Mouse (Mus musculus) myocyte (in vitro differentiated cells): Measurements from ENCODE around the gene Anapc5.

Experiments used
- CEBPB ChIP-seq: IDR thresholded peaks from 2 replicates; pipeline ENCODE4 v1.6.1; 2011; ENCODE audit warnings: mild to moderate bottlenecking, moderate library complexity; ENCODE audit not compliant: poor library complexity, insufficient read depth, severe bottlenecking
- MAX ChIP-seq: IDR thresholded peaks from one replicate; pipeline ENCODE4 v1.6.1; 2011; ENCODE audit warnings: low read depth, mild to moderate bottlenecking, control low read depth
- MYOD1 ChIP-seq, 3 experiments: IDR thresholded peaks; one replicate each; pipeline ENCODE4 v1.6.1; 2011; ENCODE audit warnings: control low read depth in 2 of 3, low read depth in 2 of 3, mild to moderate bottlenecking in 2 of 3, moderate library complexity in 1 of 3; ENCODE audit not compliant: insufficient read length in 2 of 3, control insufficient read depth in 1 of 3
- POLR2A ChIP-seq: IDR thresholded peaks from one replicate; pipeline ENCODE4 v1.6.1; 2011; ENCODE audit warnings: low read depth, mild to moderate bottlenecking, control low read depth, moderate library complexity; ENCODE audit not compliant: insufficient read length
- POLR2AphosphoS2 ChIP-seq: IDR thresholded peaks from one replicate; pipeline ENCODE4 v1.6.1; 2011; ENCODE audit warnings: low read depth, control low read depth; ENCODE audit not compliant: insufficient read length
- SRF ChIP-seq: IDR thresholded peaks from one replicate; pipeline ENCODE4 v1.6.1; 2011; ENCODE audit warnings: low read depth; ENCODE audit not compliant: control insufficient read depth, insufficient read length
- TCF12 ChIP-seq: IDR thresholded peaks from one replicate; pipeline ENCODE4 v1.6.1; 2011; ENCODE audit warnings: mild to moderate bottlenecking, control low read depth; ENCODE audit not compliant: poor library complexity, insufficient read depth, severe bottlenecking
- TCF3 ChIP-seq: IDR thresholded peaks from one replicate; pipeline ENCODE4 v1.6.1; 2011; ENCODE audit warnings: low read depth, control low read depth; ENCODE audit not compliant: insufficient read length
- USF1 ChIP-seq: IDR thresholded peaks from one replicate; pipeline ENCODE4 v1.6.1; 2011; ENCODE audit warnings: low read depth, mild to moderate bottlenecking, control low read depth, moderate library complexity

DNA sequence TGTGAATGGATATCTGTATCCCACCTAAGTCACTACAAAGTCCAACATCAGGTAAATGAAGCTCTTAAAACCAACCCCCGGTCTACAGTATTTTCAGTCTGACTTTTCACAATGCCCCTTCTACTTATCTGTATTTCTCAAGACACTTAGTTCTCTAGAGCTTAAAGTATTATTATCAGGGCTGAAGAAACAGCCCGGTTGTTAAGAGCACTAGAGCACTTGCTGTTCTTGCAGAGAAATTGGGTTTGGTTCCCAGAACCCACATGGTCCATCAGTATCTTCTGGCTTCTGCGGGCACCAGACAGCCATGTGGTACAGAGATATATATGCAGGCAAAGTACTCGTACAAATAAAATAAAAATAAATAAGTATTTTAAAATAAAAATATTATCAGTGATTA, 1.3 kb upstream of the Anapc5 start:
- TF ChIP-seq CEBPB = no peak
- no peak for TF ChIP-seq POLR2A
- no peak for TF ChIP-seq TCF12
- TF ChIP-seq POLR2AphosphoS2 = no peak
- no peak for TF ChIP-seq USF1
- no peak for TF ChIP-seq MAX
- TF ChIP-seq SRF = no peak
- TF ChIP-seq MYOD1 (IDR thresholded peaks at IDR 0.05; ENCODE audit: control insufficient read depth in 1 of 3, insufficient read length in 2 of 3, low read depth in 2 of 3) = no peak
- no peak for TF ChIP-seq TCF3
